Mouse (Mus musculus) midbrain, embryonic 14.5 days (tissue): ENCODE data around the gene Echdc3. TPM values are rescaled to one million over a fixed set of nuclear protein-coding genes. Genes with fewer than 3 reads are reported as not detected.

Experiments used
- ATAC-seq: fragments of 200-750 bp; cut with Nextera tagmentation; 2 replicates; pipeline ENCODE4 v1.8.0; 2017; ENCODE audit warnings: moderate number of reproducible peaks, moderate library complexity; ENCODE audit not compliant: low FRiP score, low TSS enrichment
- DNase-seq: peaks from one replicate; pipeline ENCODE4 v3.0.0-alpha.2; 2015
- H3K27ac ChIP-seq: fragments of 300-500 bp; sonication (generic); replicated peaks from 2 replicates; pipeline ENCODE4 v1.5.1; 2014; ENCODE audit warnings: mild to moderate bottlenecking, low read depth, low read length, moderate library complexity
- H3K27me3 ChIP-seq: fragments of 300-500 bp; sonication (generic); 2 replicates; pipeline ENCODE4 v1.6.1; 2014; ENCODE audit warnings: low read length, control low read depth, mixed read lengths; ENCODE audit not compliant: control insufficient read depth, insufficient read depth
- H3K36me3 ChIP-seq: fragments of 300-500 bp; sonication (generic); 2 replicates; pipeline ENCODE4 v1.6.1; 2014; ENCODE audit warnings: low read length, control low read depth; ENCODE audit not compliant: control insufficient read depth, insufficient read depth
- H3K4me1 ChIP-seq: fragments of 300-500 bp; sonication (generic); 2 replicates; pipeline ENCODE4 v1.6.1; 2014; ENCODE audit warnings: mild to moderate bottlenecking, antibody characterized with exemption, low read length, control low read depth; ENCODE audit not compliant: control insufficient read depth, insufficient read depth
- H3K4me2 ChIP-seq: fragments of 300-500 bp; sonication (generic); 2 replicates; pipeline ENCODE4 v1.6.1; 2014; ENCODE audit warnings: mild to moderate bottlenecking, low read length, moderate library complexity
- H3K4me3 ChIP-seq: fragments of 300-500 bp; sonication (generic); replicated peaks from 2 replicates; pipeline ENCODE4 v1.5.1; 2014; ENCODE audit warnings: low read depth, low read length
- H3K9ac ChIP-seq: fragments of 300-500 bp; sonication (generic); replicated peaks from 2 replicates; pipeline ENCODE4 v1.6.1; 2014; ENCODE audit warnings: mild to moderate bottlenecking, low read length, moderate library complexity
- H3K9me3 ChIP-seq: fragments of 300-500 bp; sonication (generic); 2 replicates; pipeline ENCODE4 v1.6.1; 2016; ENCODE audit warnings: low read length, control low read depth, mixed read lengths; ENCODE audit not compliant: control insufficient read depth
- WGBS: fragments of 180-500 bp; shearing (Covaris S2); extraction: QIAGEN DNeasy Blood & Tissue Kit; methylation state at CpG from one replicate; pipeline ENCODE4 v1.1.7; 2014; 5-methylcytosine and 5-hydroxymethylcytosine counted together
- polyA plus RNA-seq: library from polyadenylated mRNA; unstranded; fragments of >200 nt; fragmentation: Nextera tagmentation; extraction: Ambion mirVana; gene quantifications from 2 replicates; pipeline ENCODE4 v1.2.1, GENCODE M21; 2014

Echdc3 gene
- polyA plus RNA-seq, 1 experiment from 2014 or later = 0.70 TPM

- ATAC-seq = no peak
- WGBS = 92% methylated on average over 6 of the region's 6 CpGs
- Histone ChIP-seq H3K27me3 (no peaks in the 10 kb centered on the region), H3K9me3 (no peaks in the 10 kb centered on the region), H3K9ac (no peak overlapping the region), H3K4me1 (peaks cover 8% of the 10 kb centered on the region; the same call in 1 of the 2 replicates), H3K27ac (no peak overlapping the region), H3K4me3 (no peak overlapping the region), H3K36me3 (no peaks in the 10 kb centered on the region), H3K4me2 (no peak overlapping the region)
- no peak for DNase-seq
Observed at GRCm38 (mm10) chr2:6190036-6190435, 22.8 kb downstream of the Echdc3 start.

- DNase-seq (no peak), ATAC-seq (no peak)
- no peak overlapping the region for H3K9ac ChIP-seq
- no peaks in the 10 kb centered on the region for H3K27me3 ChIP-seq
- WGBS = 90% methylated on average over 2 of the region's 2 CpGs
- H3K4me2 ChIP-seq = no peak overlapping the region
- peaks cover under 1% of the 10 kb centered on the region; the same call in 1 of the 2 replicates for H3K9me3 ChIP-seq
- peaks cover 8% of the 10 kb centered on the region; the same call in 1 of the 2 replicates for H3K4me1 ChIP-seq
- no peak overlapping the region for H3K27ac ChIP-seq
- no peaks in the 10 kb centered on the region for H3K36me3 ChIP-seq
- H3K4me3 ChIP-seq = no peak overlapping the region
Observed at GRCm38 (mm10) chr2:6189675-6189998, 23.2 kb downstream of the Echdc3 start.

DNA sequence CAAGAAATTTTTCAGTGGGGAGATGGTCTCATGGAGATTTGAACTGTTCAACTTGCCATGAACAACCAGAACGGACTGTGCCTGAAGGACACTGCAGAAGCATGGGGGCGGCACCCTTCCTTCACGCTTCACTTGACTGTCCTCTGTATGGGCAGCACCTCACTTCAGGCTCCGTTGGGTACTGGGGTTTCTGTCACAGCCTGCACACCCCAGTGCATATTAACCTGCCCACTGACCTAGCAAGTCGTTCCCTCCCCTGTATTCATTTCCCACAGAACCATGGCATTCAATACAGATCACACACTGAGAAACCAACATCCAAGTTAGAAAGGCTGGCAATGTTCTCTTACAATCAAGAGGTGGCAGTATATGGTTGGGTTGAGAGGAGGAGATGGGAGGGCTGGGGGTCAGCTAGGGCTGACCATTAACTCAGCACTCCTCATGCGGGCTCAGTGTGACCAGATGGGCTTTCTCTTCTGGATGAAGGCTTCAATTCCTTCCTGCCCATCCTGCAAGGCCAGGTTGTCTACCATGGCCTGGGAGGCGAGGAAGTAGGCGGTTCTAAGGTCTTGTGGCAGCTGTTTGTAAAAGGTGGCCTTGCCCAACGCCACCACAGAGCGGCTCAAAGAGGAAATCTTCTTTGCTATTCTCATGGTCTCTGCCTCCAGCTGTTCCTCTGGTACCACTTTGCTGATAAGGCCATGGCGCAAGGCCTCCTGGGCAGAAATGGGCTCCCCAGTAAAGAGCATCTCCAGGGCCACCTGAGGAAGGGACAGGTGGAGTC lies 23.8 kb downstream of the Echdc3 start:
- DNase-seq (no peak), ATAC-seq (no peak)
- no peak overlapping the region for H3K4me2 ChIP-seq
- no peak overlapping the region for H3K9ac ChIP-seq
- 69% methylated on average over 11 of the region's 11 CpGs for WGBS
- no peaks in the 10 kb centered on the region for H3K36me3 ChIP-seq
- no peaks in the 10 kb centered on the region for H3K27me3 ChIP-seq
- H3K4me3 ChIP-seq = no peak overlapping the region
- peaks cover 8% of the 10 kb centered on the region; the same call in 1 of the 2 replicates for H3K4me1 ChIP-seq
- no peak overlapping the region for H3K27ac ChIP-seq
- H3K9me3 ChIP-seq = peaks cover 3% of the 10 kb centered on the region; the same call in 1 of the 2 replicates

GRCm38 (mm10) chr2:6187418-6187817 lies 25.4 kb downstream of the Echdc3 start:
- Histone ChIP-seq H3K4me1 (peaks cover 6% of the 10 kb centered on the region; the same call in 1 of the 2 replicates), H3K9me3 (peaks cover 5% of the 10 kb centered on the region; the same call in 1 of the 2 replicates), H3K27me3 (no peaks in the 10 kb centered on the region), H3K4me2 (no peak overlapping the region), H3K27ac (no peak overlapping the region), H3K36me3 (no peaks in the 10 kb centered on the region), H3K4me3 (no peak overlapping the region), H3K9ac (no peak overlapping the region)
- DNase-seq = peak; percentile 37
- no peak for ATAC-seq
- WGBS = 42% methylated on average over 11 of the region's 11 CpGs

GRCm38 (mm10) chr2:6186913-6187312 lies 25.9 kb downstream of the Echdc3 start:
- no peak overlapping the region for H3K9ac ChIP-seq

GRCm38 (mm10) chr2:6179749-6180117 lies 33.1 kb downstream of the Echdc3 start:
- 92% methylated on average over 1 of the region's 1 CpGs for WGBS
- Histone ChIP-seq H3K27ac (no peak overlapping the region), H3K27me3 (no peaks in the 10 kb centered on the region), H3K9me3 (peaks cover 5% of the 10 kb centered on the region; the same call in 1 of the 2 replicates), H3K36me3 (no peaks in the 10 kb centered on the region), H3K9ac (no peak overlapping the region), H3K4me3 (no peak overlapping the region), H3K4me2 (no peak overlapping the region), H3K4me1 (no peaks in the 10 kb centered on the region)
- ATAC-seq (no peak), DNase-seq (no peak)

More at GRCm38 (mm10) chr2:6186913-6187312, 25.9 kb downstream of the Echdc3 start:
- Histone ChIP-seq H3K36me3 (no peaks in the 10 kb centered on the region), H3K4me2 (no peak overlapping the region), H3K27me3 (no peaks in the 10 kb centered on the region), H3K9me3 (peaks cover 5% of the 10 kb centered on the region; the same call in 1 of the 2 replicates), H3K4me3 (no peak overlapping the region), H3K27ac (no peak overlapping the region), H3K4me1 (peaks cover 6% of the 10 kb centered on the region; the same call in 1 of the 2 replicates)
- 47% methylated on average over 4 of the region's 4 CpGs for WGBS
- DNase-seq (peak; percentile 24), ATAC-seq (no peak)

- Histone ChIP-seq H3K9me3 (peaks cover 2% of the 10 kb centered on the region; the same call in 1 of the 2 replicates), H3K9ac (no peak overlapping the region), H3K4me2 (no peak overlapping the region), H3K27ac (no peak overlapping the region), H3K36me3 (no peaks in the 10 kb centered on the region), H3K4me3 (no peak overlapping the region), H3K4me1 (no peaks in the 10 kb centered on the region), H3K27me3 (no peaks in the 10 kb centered on the region)
- DNase-seq = no peak
- WGBS = 87% methylated on average over 16 of the region's 16 CpGs
- ATAC-seq = no peak
Observed at GRCm38 (mm10) chr2:6178901-6179748, 33.7 kb downstream of the Echdc3 start.

DNA sequence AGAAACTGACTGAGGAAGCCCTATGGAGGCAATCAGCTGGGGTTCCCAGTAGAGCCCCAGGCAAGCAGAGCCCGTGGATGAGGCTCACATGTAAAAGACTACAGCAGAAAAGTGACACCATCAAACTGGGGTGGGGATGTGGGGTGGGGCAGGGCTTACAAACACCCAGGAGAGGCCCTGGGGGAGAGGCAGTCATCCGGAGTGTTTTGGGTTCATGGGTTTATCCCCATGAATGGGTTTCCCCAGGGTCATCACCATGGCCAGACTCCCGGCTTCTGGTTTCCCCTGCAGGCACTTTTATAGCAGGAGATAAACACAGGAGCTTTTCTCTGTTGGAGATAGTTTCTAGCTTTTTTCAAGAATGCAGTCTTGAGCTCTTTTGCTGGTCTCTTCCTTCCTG lies 39.8 kb downstream of the Echdc3 start:
- Histone ChIP-seq H3K4me2 (no peak overlapping the region), H3K36me3 (no peaks in the 10 kb centered on the region), H3K4me3 (no peak overlapping the region), H3K9ac (no peak overlapping the region), H3K27ac (no peak overlapping the region), H3K9me3 (0 out of 2 replicates have a peak, but pooled peaks cover 3% of the 10 kb centered on the region), H3K4me1 (no peaks in the 10 kb centered on the region), H3K27me3 (no peaks in the 10 kb centered on the region)
- ATAC-seq = no peak
- DNase-seq = no peak
- WGBS = 35% methylated on average over 3 of the region's 3 CpGs
